Mouse (Mus musculus): ENCODE results near the gene Mrpl42. TPM values are rescaled to one million over a fixed set of nuclear protein-coding genes. Genes with fewer than 3 reads are reported as not detected.

The Mrpl42 gene
- 190 and 221 TPM in 2 replicates for polyA plus RNA-seq (2015; fragmentation: Nextera tagmentation; extraction: Ambion mirVana)

DNA sequence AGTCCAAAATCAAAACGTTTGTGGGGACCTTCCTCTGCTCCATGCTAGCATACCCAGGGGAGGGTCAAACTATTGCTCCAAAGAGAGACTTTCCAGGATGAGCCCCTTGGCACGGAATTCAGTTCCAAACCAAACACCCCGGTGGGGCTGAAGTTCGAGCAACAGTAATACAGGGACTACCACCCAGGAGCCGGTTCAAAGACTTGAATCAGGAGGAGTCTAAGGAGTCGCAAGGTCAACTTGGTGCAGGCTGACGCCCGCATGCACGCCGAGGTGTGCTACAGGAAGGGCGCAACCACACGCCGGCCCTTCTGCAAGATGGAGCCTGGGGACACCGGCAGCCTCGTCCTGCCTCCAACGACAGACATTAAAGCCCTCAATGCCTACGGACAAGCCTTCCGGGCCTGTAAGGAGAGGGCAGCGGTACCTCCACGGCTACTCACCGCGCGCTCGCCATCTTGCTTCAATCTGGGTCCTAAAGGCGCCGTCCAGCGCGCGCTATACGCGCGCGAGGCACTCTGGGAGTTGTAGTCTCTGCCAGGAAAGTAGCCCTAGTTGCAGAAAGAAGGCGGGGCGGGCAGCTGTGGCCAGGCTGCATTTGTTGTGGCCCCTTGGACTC is at the start of gene Mrpl42:
Gene Mrpl42, minus strand, starts transcription at position 478 of the 619 bp plus-strand sequence.

DNA sequence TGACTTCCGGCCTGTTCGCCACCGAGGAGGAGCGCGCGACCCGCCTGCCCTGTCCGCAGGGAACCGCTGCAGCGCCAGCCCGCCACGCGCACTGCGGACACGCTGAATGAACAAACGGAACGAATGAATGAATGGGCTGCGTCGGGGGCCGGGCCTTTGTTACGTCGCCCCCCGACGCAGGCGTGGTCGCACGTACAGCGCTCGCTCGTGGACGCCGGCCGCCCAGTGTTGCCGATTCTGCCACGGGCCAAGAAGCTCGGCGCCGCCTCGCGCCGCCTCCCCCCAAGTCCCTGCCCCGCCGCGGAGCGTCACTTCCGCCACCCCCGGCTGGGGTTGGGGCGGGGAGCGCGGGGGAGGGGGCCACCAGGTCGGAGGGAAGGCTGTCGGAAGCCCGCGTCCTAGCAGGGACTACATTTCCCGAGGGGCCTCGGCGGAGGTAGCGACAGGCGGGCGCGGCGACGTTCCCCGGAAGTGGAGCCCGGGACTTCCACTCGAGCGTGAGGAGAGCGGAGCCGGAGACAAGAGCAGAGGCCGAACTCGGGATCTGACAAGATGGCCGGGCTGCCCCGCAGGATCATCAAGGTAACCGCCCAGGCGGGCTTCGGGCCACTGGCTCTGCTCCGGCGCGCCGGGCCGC is 13.0 kb upstream of the Mrpl42 start, which contains the start of gene Ube2n:
Gene Ube2n, plus strand, starts transcription at position 490 of the 637 bp plus-strand sequence.

Other genes with a start within 250 kb of the Mrpl42 start
- gene Cradd, start 177.8 kb downstream of the Mrpl42 start, polyA plus RNA-seq (2015; fragmentation: Nextera tagmentation; extraction: Ambion mirVana): 6.2 TPM in 2 replicates
- gene Socs2, start 84.8 kb downstream of the Mrpl42 start, polyA plus RNA-seq (2015; fragmentation: Nextera tagmentation; extraction: Ambion mirVana): 31.6 and 33.5 TPM in 2 replicates
- gene Ube2n, start 13.2 kb upstream of the Mrpl42 start, polyA plus RNA-seq (2015; fragmentation: Nextera tagmentation; extraction: Ambion mirVana): 200 and 217 TPM in 2 replicates
- gene Nudt4, start 62.2 kb upstream of the Mrpl42 start, polyA plus RNA-seq (2015; fragmentation: Nextera tagmentation; extraction: Ambion mirVana): 51.6 and 64.4 TPM in 2 replicates
- gene Anapc15-ps, start 171.5 kb upstream of the Mrpl42 start, polyA plus RNA-seq (2015; fragmentation: Nextera tagmentation; extraction: Ambion mirVana): not detected in 2 replicates